Mouse (Mus musculus): ENCODE data around the gene Setd7. TPM values are rescaled to one million over a fixed set of nuclear protein-coding genes. Genes with fewer than 3 reads are reported as not detected.

Gene Setd7
- total RNA-seq, 2 experiments from 2014 or later: 131 to 158 TPM

DNA sequence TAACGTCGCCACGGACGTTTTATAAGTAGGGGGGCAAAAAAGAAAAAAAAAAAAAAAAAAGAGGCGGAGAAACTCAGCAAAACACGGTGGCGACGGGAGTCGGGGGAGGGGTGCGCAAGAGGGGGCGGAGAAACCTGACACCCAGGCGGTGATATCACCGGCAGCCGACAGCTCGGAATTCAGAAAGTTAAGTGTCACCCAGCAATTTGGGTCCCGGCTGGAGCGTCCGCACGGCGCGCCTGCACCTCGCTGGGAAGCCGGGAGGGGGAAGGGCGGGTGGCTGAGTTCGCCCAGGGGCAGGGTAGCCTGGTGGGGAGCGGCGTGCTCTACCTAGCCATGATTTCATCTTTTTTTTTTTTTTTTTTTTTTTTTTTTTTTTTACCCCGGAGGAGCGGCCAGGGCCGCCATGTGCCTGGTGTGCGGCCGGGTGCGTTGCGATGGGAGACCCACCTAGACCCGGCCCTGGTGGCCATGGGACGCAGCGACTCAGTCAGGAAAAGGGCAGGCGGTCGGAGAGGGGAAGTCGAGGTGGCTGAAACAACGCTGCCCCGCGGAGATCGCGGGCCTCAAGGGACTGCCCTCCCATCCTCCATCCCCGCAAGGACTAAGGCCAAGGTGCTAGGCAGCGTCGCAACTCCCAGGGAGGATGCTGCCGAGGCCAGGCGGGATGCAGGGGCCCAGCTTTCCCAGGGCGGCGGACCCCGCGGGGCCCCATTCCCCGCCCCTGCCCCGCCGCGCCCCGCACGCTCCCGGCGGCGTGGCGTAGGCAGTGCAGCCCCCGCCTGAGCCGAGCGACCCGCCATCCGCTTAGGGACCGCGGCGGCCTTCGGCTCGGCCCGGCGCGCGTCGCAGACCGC, 857 bp downstream of the Setd7 start:
- DNase-seq: peak; percentile 86

GRCm38 (mm10) chr3:51555583-51555982, 5.1 kb downstream of the Setd7 start:
- no peak for DNase-seq

GRCm38 (mm10) chr3:51554836-51555235, 5.8 kb downstream of the Setd7 start:
- DNase-seq: no peak

- DNase-seq: no peak
Measured at GRCm38 (mm10) chr3:51554067-51554466, 6.6 kb downstream of the Setd7 start.

DNA sequence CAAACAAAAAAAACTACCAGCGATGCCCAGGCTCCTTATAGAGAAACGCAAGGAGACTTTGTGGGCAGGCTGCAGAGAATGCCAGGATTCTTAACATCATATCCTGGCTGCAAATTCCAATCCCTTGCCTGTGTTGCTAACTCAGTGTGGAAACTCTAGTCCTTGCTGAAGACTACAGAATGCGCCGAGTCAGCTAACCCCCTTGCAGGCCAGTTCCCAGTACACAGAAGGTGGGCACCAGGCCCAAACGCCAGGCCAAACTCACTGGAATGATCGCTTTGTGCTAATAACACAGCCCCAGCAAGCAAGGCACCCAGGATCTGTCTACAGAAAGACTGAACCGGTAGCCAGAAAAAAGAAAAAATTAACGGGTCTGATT, 7.2 kb downstream of the Setd7 start:
- DNase-seq: peak; percentile 82

DNA sequence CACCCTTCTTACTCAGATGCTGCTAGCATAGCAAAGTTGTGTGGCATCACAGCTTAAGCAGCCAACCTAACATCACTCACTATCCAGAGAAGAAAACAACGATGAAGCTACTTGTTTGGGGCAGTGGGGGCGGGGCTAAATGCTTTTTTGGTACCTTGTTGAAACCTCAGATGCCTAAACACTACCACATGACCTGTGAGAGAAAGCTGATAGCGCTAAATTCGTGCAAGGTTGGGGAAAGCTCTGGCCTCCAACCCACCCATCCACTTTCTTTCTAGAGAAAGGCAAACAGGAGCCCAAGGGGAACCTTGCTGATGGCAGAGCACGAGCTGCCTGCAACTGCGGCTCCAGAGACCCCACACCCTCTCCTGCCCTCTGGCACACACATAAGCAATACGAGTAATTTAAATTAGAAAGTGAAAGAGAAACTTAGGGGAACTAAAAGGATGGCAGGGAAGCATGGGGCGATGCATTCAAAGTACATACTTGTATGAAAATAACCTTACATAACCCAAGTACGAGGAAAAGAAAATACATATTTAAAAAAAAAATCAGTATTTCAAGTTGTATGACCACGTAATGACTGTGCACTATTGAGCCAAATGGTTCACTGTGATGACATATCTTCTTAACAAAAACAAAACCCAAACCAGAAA, 7.7 kb downstream of the Setd7 start:
- peak; percentile 28 for DNase-seq

DNA sequence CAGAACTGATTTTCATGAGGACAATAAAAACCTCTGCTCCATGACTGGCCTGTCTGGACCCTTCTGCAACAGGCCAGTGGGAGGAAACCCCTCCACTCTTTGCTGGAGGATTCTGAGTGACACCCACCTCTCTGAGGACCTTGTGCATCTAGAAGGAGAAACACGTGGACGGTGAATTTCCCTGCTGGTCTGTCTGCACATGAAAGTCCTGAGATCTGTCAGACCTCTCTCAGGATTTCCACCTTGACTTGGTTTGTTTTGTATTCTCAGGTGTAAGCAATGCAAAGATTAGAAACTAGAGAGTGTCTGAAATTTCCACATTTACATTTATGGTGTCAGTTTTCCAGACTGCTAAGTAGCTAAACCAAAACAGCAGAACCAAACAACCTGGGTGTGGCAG, 8.5 kb downstream of the Setd7 start:
- DNase-seq: no peak

GRCm38 (mm10) chr3:51548987-51549579, 11.6 kb downstream of the Setd7 start:
- no peak for DNase-seq

GRCm38 (mm10) chr3:51547577-51547976, 13.1 kb downstream of the Setd7 start:
- DNase-seq: no peak

GRCm38 (mm10) chr3:51544442-51545128, 16.1 kb downstream of the Setd7 start:
- no peak for DNase-seq

- DNase-seq: no peak
Measured at GRCm38 (mm10) chr3:51540659-51541058, 20.0 kb downstream of the Setd7 start.

GRCm38 (mm10) chr3:51539567-51540408, 20.9 kb downstream of the Setd7 start:
- peak; percentile 29 for DNase-seq

GRCm38 (mm10) chr3:51534013-51534412, 26.7 kb downstream of the Setd7 start:
- DNase-seq: no peak

DNA sequence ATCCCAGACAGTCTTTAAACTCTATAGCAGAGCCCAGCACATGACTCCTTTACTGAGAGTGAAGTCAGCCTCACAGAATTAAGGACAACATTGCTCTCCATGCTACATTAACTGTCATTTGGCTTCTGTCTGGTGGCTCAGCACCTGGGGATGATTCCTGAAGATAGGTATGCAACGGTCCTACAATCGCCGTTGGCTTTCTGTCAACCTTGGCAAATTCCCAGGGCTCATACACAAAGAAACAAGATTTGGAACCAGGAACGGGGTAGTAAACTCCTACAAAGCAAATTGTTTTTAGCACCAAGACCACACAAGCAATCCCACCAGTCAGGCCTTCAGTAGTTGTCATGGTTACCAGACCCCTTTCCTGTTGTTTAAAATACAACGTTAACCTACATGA, 27.1 kb downstream of the Setd7 start:
- DNase-seq: no peak

- no peak for DNase-seq
Measured at GRCm38 (mm10) chr3:51532282-51532620, 28.4 kb downstream of the Setd7 start.

DNA sequence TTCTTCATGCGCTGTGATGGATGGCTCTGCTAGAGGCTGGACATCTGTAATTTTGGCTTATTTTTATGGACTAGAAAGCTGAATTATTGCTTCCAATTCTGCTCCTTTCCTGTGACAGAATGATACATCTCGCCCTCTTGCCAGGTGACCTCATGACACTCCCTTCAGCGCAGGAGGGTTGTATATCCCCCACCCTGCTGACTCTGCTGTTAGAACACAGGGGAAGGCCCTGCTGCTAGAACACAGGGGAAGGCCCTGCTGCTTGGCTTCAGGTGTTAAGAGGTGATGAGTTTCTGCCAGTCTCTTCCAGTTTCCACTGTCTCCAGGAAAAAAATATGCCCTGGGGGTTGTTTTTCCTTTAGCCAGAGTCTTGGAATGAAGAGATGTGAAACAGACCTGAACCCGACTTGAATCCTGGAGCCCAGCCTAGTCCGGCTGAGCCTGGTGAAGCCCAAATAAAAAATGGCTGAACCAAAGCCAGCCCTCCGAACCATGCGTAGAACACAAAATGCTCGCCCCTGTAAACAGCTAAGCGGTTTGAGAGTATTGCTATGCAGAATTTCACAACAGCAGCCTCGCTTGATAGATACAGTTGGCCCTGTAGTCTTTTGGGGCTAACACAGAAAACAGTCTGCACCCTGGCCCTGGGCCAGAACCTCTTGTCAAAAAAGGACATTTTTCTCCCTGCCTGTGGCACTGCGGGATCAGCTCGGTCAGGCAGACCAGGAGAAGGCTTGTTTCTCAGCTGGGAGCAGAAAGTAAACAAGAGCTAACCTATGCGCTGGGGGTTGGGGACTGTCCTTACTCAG, 29.0 kb downstream of the Setd7 start:
- DNase-seq: peak; percentile 35

DNA sequence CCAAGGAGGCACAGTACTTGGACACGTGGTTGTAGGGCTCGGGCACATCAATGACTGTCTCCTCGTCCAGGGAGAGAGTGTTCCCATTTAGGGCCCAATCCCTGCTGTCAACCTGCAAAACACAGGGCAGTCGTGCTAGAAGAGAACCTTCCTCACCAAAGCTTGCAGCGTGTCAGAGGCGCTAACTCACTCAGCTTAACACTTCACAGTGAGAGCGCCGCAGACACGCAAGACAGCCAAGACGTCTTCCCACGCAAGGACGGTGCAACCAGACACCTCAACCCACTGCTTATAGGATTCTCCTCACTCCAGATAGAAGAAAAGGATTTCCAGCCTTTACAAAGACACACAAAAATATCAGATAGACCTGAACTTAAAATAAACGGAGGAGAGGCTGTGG, 33.8 kb downstream of the Setd7 start:
- DNase-seq: no peak

DNA sequence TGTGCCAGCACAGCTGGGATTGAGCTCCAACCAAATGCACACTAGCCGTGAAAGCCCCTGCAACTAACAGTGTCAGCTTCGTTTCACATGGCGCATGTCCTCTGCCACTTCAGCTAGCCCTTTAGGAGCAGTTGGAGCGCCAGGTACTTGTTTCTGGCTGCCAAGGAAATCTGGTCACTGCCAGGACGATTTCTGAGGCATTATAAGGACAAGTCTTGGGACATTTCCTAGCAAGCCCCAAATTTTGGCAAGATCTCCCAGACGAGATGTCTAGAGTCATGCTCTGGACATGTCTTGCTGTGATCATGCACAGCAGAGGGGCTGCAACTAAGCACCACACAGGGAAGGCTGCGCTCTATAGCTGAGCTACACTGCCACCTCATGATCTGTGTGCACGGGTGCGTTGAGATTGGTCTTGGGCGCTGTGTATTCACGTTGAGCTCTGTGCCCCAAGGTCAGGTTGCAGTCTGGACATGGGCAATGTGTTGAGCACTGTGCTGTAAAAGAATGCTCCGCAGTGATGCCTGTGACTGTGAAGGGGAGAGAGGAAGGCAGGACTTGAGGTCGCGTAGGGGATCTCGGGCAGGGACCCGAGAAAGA, 35.4 kb downstream of the Setd7 start:
- no peak for DNase-seq

DNA sequence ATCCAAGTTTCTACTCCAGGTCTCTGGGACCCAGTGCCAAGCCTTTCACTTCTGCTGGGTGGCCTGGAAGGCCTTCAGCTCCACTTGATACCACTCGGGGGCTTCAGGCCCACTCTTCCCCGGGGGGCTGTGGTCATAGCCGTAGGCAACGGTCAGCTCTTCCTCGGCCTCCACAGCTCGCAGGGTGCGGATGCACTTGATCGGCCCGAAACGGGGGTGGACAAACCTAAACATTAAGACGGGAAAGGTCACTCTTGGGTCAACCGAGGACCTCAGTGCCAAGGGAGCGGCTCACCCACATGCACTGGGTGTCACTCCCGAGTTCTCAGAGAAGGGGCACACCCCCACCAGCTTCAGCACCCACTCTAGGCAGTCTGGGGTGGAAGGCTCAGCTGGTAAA, 39.4 kb downstream of the Setd7 start:
- DNase-seq: no peak

GRCm38 (mm10) chr3:51518763-51519121, 41.9 kb downstream of the Setd7 start:
- no peak for DNase-seq

Measured in gastrocnemius, postnatal 25 days (tissue).